Mouse (Mus musculus): ENCODE data around the gene Vmn2r88. TPM values are rescaled to one million over a fixed set of nuclear protein-coding genes. Genes with fewer than 3 reads are reported as not detected.
"Not testable (repeated sequence)": the region's sequence is repeated elsewhere in the genome, so short reads cannot be mapped to it uniquely, and the experiment has no call there.

Vmn2r88 gene
- polyA plus RNA-seq (2011; ENCODE audit: insufficient read depth, insufficient read length, low replicate concordance, missing spikeins): not detected in 2 replicates

- 74% methylated on average over 1 of the region's 1 CpGs for WGBS
- Histone ChIP-seq H3K4me3 (replicated peaks; ENCODE audit: control insufficient read depth, low read depth, low read length) (no peak within 1 kb of the TSS), H3K4me1 (ENCODE audit: control insufficient read depth, insufficient read depth, low read length) (no peaks in the 10 kb centered on the region), H3K27ac (ENCODE audit: control insufficient read depth, insufficient read depth, low read depth, low read length, poor library complexity) (no peak within 1 kb of the TSS)
- TF ChIP-seq POLR2A (IDR thresholded peaks at IDR 0.05; ENCODE audit: borderline replicate concordance, control insufficient read depth, low read depth, low read length): no peak
- TF ChIP-seq CTCF (IDR thresholded peaks at IDR 0.05; ENCODE audit: control insufficient read depth, insufficient read depth, low read length): no peak
Measured at GRCm38 (mm10) chr14:51410520-51410919, at the start of gene Vmn2r88. TSS of gene Vmn2r88 (plus strand) at chr14:51410820.

GRCm38 (mm10) chr14:51361456-51361855, 49.2 kb upstream of the Vmn2r88 start, which contains the start of gene Gm7247:
TSS of gene Gm7247 (plus strand) at chr14:51361756.
- TF ChIP-seq POLR2A (IDR thresholded peaks at IDR 0.05; ENCODE audit: borderline replicate concordance, control insufficient read depth, low read depth, low read length) (no peak), CTCF (IDR thresholded peaks at IDR 0.05; ENCODE audit: control insufficient read depth, insufficient read depth, low read length) (no peak)
- WGBS: 71% methylated on average over 1 of the region's 1 CpGs
- no peak within 1 kb of the TSS for H3K27ac ChIP-seq (ENCODE audit: control insufficient read depth, insufficient read depth, low read depth, low read length, poor library complexity)
- no peaks in the 10 kb centered on the region for H3K4me1 ChIP-seq (ENCODE audit: control insufficient read depth, insufficient read depth, low read length)
- no peak within 1 kb of the TSS for H3K4me3 ChIP-seq (replicated peaks; ENCODE audit: control insufficient read depth, low read depth, low read length)

GRCm38 (mm10) chr14:51382805-51383204, 27.8 kb upstream of the Vmn2r88 start:
- TF ChIP-seq CTCF (IDR thresholded peaks at IDR 0.05; ENCODE audit: control insufficient read depth, insufficient read depth, low read length) (no peak), POLR2A (IDR thresholded peaks at IDR 0.05; ENCODE audit: borderline replicate concordance, control insufficient read depth, low read depth, low read length) (no peak)
- WGBS: 92% methylated on average over 20 of the region's 20 CpGs
- no peak overlapping the region for H3K4me3 ChIP-seq (replicated peaks; ENCODE audit: control insufficient read depth, low read depth, low read length)
- no peak overlapping the region for H3K27ac ChIP-seq (ENCODE audit: control insufficient read depth, insufficient read depth, low read depth, low read length, poor library complexity)
- no peaks in the 10 kb centered on the region for H3K4me1 ChIP-seq (ENCODE audit: control insufficient read depth, insufficient read depth, low read length)

DNA sequence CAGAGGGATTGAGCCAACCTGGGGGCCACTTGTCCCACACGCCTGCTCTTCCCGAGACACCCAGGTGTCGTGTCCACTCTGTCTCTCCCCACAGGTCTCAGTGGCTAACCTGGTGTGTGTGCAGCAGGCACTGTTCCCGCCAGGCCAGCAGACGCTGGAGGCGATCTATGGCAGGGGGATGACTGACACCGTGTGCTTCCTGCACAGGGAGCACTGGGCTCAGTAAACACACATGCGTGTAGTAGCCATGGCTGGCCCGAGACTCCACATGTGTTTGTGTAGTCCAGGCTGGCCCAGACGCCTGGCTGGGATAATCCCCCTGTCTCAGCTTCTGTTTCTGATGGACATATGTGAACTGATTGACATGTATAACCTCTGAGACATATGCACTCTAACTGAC, 26.3 kb upstream of the Vmn2r88 start:
- TF ChIP-seq CTCF (IDR thresholded peaks at IDR 0.05; ENCODE audit: control insufficient read depth, insufficient read depth, low read length) (no peak), POLR2A (IDR thresholded peaks at IDR 0.05; ENCODE audit: borderline replicate concordance, control insufficient read depth, low read depth, low read length) (no peak)
- 88% methylated on average over 10 of the region's 10 CpGs for WGBS
- Histone ChIP-seq H3K27ac (ENCODE audit: control insufficient read depth, insufficient read depth, low read depth, low read length, poor library complexity) (no peak overlapping the region), H3K4me3 (replicated peaks; ENCODE audit: control insufficient read depth, low read depth, low read length) (no peak overlapping the region), H3K4me1 (ENCODE audit: control insufficient read depth, insufficient read depth, low read length) (no peaks in the 10 kb centered on the region)

GRCm38 (mm10) chr14:51385741-51386140, 24.9 kb upstream of the Vmn2r88 start:
- 65% methylated on average over 4 of the region's 4 CpGs for WGBS
- TF ChIP-seq POLR2A (IDR thresholded peaks at IDR 0.05; ENCODE audit: borderline replicate concordance, control insufficient read depth, low read depth, low read length) (no peak), CTCF (IDR thresholded peaks at IDR 0.05; ENCODE audit: control insufficient read depth, insufficient read depth, low read length) (no peak)
- Histone ChIP-seq H3K27ac (ENCODE audit: control insufficient read depth, insufficient read depth, low read depth, low read length, poor library complexity) (no peak overlapping the region), H3K4me1 (ENCODE audit: control insufficient read depth, insufficient read depth, low read length) (no peaks in the 10 kb centered on the region), H3K4me3 (replicated peaks; ENCODE audit: control insufficient read depth, low read depth, low read length) (no peak overlapping the region)

- TF ChIP-seq POLR2A (IDR thresholded peaks at IDR 0.05; ENCODE audit: borderline replicate concordance, control insufficient read depth, low read depth, low read length): no peak
- TF ChIP-seq CTCF (IDR thresholded peaks at IDR 0.05; ENCODE audit: control insufficient read depth, insufficient read depth, low read length): no peak
- WGBS: 91% methylated on average over 8 of the region's 8 CpGs
- Histone ChIP-seq H3K4me1 (ENCODE audit: control insufficient read depth, insufficient read depth, low read length) (no peaks in the 10 kb centered on the region), H3K27ac (ENCODE audit: control insufficient read depth, insufficient read depth, low read depth, low read length, poor library complexity) (no peak overlapping the region), H3K4me3 (replicated peaks; ENCODE audit: control insufficient read depth, low read depth, low read length) (no peak overlapping the region)
Measured at GRCm38 (mm10) chr14:51387768-51388167, 22.9 kb upstream of the Vmn2r88 start.

GRCm38 (mm10) chr14:51388222-51388621, 22.4 kb upstream of the Vmn2r88 start:
- no peak for TF ChIP-seq POLR2A (IDR thresholded peaks at IDR 0.05; ENCODE audit: borderline replicate concordance, control insufficient read depth, low read depth, low read length)
- H3K27ac ChIP-seq (ENCODE audit: control insufficient read depth, insufficient read depth, low read depth, low read length, poor library complexity): no peak overlapping the region
- no peaks in the 10 kb centered on the region for H3K4me1 ChIP-seq (ENCODE audit: control insufficient read depth, insufficient read depth, low read length)
- 93% methylated on average over 9 of the region's 9 CpGs for WGBS
- no peak overlapping the region for H3K4me3 ChIP-seq (replicated peaks; ENCODE audit: control insufficient read depth, low read depth, low read length)

GRCm38 (mm10) chr14:51423885-51424284, 13.3 kb downstream of the Vmn2r88 start:
- 7% methylated on average over 2 of the region's 2 CpGs for WGBS
- Histone ChIP-seq H3K27ac (ENCODE audit: control insufficient read depth, insufficient read depth, low read depth, low read length, poor library complexity) (no peak overlapping the region), H3K4me3 (replicated peaks; ENCODE audit: control insufficient read depth, low read depth, low read length) (no peak overlapping the region), H3K4me1 (ENCODE audit: control insufficient read depth, insufficient read depth, low read length) (no peaks in the 10 kb centered on the region)
- TF ChIP-seq POLR2A (IDR thresholded peaks at IDR 0.05; ENCODE audit: borderline replicate concordance, control insufficient read depth, low read depth, low read length): no peak
- no peak for TF ChIP-seq CTCF (IDR thresholded peaks at IDR 0.05; ENCODE audit: control insufficient read depth, insufficient read depth, low read length)

DNA sequence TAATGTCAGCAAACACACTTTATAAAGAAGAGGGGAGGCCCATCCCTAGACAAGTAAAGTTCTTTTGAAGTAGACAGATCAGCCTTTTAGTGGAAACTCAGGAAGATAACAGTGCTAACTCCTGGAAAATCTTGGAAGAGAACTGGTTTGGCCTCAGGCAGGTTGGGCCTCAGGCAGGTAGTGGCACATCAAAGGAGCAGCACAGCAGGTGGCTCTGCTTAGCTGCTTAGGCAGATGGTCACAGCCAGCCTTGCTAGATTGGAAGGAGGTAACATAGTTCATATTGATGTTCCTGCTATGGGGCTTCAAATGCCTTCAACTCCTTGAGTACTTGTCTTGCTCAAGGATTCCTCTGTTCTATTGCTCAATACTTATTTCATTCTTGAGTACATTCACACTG, 19.5 kb downstream of the Vmn2r88 start:
- H3K4me3 ChIP-seq (replicated peaks; ENCODE audit: control insufficient read depth, low read depth, low read length); H3K4me1 ChIP-seq (ENCODE audit: control insufficient read depth, insufficient read depth, low read length): not testable (repeated sequence)

More for the DNA sequence above, 19.5 kb downstream of the Vmn2r88 start:
- H3K27ac ChIP-seq (ENCODE audit: control insufficient read depth, insufficient read depth, low read depth, low read length, poor library complexity): not testable (repeated sequence)

All from bone marrow, adult 2 months (tissue).